Mouse (Mus musculus) cerebellum, postnatal 4 days (tissue): ENCODE measurements at regions not wholly inside any gene's neighbourhood (a gene's known extent, or its start where the extent isn't known, plus 50 kb on each side); places are given as distances from the start of the nearest gene placed in this dataset.
A peak's percentile ranks its signal among the peaks of the same experiment; 100 is the strongest.

Experiments
- DNase-seq, 2 experiments: peaks; one replicate each; pipeline ENCODE4 v3.0.0; 2022; ENCODE audit warnings: low spot score in 2 of 2, mixed read lengths in 1 of 2

GRCm38 (mm10) chr10:123997260-123997659, 733.5 kb downstream of the Fam19a2 start:
- DNase-seq = no peak

- no peak for DNase-seq
Measured at GRCm38 (mm10) chr10:123998959-123999358, 735.2 kb downstream of the Fam19a2 start.

- no peak for DNase-seq
Measured at GRCm38 (mm10) chr10:124045031-124045430, 781.2 kb downstream of the Fam19a2 start.

DNA sequence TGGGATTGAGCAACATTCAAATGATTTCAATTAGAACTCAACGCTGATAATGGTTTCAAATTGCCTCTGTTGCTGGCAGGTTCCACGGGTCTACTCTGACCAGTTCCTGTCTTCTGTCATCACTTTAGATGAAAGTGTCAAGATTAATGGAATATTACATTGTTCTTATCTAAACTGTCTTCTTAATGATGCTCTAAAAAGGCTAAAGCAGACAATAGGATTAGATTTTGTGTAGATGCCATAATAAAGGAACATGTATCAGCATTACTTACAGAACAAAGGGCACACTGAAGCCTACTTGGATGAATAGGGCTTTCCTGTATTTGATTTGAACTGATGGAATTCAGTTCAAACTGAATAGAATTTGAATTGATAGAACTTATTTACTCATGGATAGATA, 782.0 kb downstream of the Fam19a2 start:
- no peak for DNase-seq

DNA sequence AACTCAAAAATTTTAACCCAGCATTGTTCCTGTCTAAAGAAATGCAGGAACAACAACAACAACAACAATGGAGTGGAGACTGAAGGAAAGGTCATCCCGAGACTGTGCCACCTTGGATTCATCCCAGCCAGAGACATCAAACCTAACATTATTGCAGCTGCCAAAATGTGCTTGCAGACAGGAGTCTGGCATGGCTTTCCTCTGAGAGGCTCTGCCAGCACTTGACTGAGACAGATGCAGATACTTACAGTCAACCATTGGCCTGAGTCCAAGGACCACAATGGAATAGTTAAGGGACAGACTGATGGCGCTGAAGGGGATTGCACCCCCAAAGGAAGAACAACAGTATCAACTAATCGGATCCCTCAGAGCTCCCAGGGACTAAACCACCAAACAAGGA, 819.0 kb downstream of the Fam19a2 start:
- peak in 1 of 2 experiments; percentile 8 for DNase-seq

- DNase-seq = no peak
Measured at GRCm38 (mm10) chr10:124090547-124090946, 826.8 kb downstream of the Fam19a2 start.

- DNase-seq = no peak
Measured at GRCm38 (mm10) chr10:124091364-124091763, 827.6 kb downstream of the Fam19a2 start.

GRCm38 (mm10) chr10:124119585-124119984, 855.8 kb downstream of the Fam19a2 start:
- no peak for DNase-seq

GRCm38 (mm10) chr10:124138456-124138855, 874.7 kb downstream of the Fam19a2 start:
- DNase-seq = no peak

GRCm38 (mm10) chr10:124142336-124142735, 878.5 kb downstream of the Fam19a2 start:
- DNase-seq = no peak

- DNase-seq = no peak
Measured at GRCm38 (mm10) chr10:124146751-124147469, 883.1 kb downstream of the Fam19a2 start.

GRCm38 (mm10) chr10:124163441-124163840, 899.6 kb downstream of the Fam19a2 start:
- no peak for DNase-seq

DNA sequence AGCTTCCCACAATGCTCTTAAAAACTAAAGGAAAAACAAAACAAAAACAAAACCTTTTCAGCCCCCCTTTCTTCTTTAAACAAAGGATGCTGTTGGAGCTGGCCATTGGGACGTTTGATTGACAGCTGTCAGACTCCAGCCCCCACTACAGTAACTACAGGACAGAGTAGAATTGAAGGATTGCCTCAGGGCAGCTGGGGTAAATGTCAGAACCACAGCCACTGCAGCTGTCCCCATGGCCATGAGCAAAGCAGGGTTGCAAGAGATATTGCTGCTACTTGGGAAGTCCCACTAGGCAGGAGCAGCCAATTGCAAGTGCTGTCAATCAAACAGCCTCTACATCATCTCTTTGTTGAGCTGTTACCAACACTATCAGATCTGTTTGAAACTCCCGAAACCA, 911.8 kb downstream of the Fam19a2 start:
- no peak for DNase-seq

DNA sequence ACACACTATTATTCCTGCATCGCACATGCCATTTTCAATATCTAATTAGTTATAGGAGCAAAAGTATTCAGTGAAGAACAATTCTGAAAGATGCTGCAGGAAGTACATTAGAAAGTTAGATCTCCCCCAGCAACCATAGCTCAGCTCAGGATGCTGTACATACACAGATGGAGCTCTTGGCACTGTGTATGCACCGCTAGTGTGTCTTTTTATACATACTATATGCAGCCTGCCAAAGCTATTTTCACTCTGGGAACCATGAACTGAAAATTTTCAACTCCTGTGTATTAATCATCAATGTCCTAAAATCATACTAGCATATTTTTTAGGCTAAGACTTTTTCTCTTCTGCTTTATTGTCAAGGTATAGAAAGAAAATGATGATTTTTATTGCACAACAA, 944.5 kb downstream of the Fam19a2 start:
- no peak for DNase-seq

GRCm38 (mm10) chr10:124219461-124219860, 955.7 kb downstream of the Fam19a2 start:
- no peak for DNase-seq

DNA sequence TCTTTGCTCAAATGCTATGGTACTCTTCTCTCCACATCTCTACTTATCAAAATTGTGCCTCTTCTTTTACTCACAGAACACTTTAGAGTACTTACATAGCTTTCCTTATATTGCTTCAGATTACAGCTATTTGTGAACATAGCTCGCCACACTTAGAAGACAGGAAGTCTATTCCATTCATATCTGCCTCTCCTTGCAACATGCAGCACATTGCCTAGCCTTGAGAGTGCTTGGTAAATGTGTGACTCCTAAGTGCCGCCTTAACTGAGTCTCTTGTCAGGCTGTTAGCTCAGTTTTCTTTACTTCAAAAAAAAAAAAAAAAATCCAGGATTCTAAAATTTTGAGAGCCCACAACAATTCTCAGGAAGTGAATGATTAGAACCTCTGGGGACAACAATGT, 958.3 kb downstream of the Fam19a2 start:
- no peak for DNase-seq

DNA sequence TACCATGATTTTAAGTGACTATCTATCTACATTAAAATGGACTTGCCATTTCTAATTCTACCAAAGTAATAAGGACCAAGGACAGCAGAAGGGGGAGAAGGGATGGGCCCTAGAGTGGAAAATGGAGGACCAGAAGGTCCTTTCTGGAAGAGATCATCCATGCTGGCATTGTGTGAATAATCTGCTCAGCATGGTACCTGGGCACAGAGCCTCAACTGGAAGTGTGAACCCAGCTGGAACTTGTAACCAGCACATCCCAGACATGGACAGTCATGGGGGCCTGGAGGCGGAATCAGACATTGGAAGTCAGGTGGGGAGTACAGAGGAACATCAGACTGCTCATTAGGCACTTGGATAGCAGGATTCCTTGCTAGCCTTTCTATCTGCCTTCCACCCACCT, 963.3 kb downstream of the Fam19a2 start:
- peak in 1 of 2 experiments; percentile 2 for DNase-seq

DNA sequence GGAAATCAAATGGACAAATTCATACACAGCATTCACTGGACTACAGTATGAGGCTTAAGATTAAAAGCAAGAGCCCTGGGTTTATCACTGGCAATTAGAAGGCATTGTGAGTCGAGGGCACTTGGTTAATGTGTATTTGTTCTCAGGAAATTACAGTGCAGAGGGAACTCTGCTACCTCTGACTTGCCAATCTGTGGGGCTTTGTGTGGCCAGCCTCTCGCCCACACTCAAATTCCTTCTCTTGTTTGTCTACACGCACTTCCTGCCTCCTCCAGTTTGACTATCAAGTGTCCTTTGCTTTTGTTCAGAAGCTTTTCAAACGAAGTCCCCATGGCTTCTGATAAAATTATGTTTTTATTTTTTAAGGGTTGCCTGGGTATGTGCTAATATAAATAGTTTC, 985.6 kb downstream of the Fam19a2 start:
- no peak for DNase-seq

DNA sequence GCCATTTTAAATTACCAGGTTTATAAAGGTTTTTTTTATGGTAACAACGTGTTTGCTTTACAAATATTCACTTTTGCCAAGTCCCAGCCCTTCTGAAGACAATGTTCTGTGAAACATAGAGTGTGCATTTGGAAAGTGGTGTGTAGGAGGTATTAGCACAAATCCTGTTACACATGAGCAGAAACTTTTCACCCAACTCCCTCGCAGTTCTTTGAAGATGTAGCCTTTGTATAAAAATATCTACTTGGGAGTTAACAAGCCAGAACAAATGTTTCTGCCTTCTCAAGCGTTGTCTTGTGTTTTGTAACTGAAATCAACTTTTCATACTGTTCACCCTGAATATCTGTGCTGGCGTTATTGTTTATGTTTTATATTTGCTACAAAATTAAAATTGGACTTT, 986.2 kb downstream of the Fam19a2 start:
- no peak for DNase-seq

GRCm38 (mm10) chr10:124288301-124288995, 1024.7 kb downstream of the Fam19a2 start:
- no peak for DNase-seq

GRCm38 (mm10) chr10:124297198-124297677, 1033.4 kb downstream of the Fam19a2 start:
- no peak for DNase-seq

GRCm38 (mm10) chr10:124304683-124305082, 1040.9 kb downstream of the Fam19a2 start:
- no peak for DNase-seq

DNA sequence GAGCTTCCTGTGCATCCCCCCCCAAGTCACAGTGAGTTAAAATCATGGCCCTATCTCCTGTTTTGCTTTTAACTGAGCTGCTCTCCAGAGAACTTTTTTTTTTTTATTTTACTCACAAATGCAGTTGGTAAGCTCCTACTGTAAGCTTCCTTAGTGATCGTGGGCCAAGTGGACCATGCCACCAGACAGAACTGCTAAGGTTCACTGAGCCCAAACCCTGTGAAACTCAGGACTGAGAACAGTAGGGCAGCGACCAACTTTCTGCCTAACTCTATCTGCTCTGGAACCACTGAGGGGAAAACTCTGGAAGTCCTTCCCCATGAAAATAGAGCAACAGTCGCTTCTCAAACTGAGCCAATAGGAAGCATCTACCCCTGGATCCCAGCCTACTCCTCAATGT, 1041.8 kb downstream of the Fam19a2 start:
- no peak for DNase-seq
